Mouse (Mus musculus) bone marrow macrophage, adult 2 months (primary cell): ENCODE results near the gene Slc25a13.
"Not testable (repeated sequence)": the region's sequence is repeated elsewhere in the genome, so short reads cannot be mapped to it uniquely, and the experiment has no call there.

Experiments used
- CTCF ChIP-seq: IDR thresholded peaks from 2 replicates; pipeline ENCODE4 v1.5.1; 2012; ENCODE audit warnings: low read depth, mild to moderate bottlenecking, low read length, moderate library complexity
- POLR2A ChIP-seq: IDR thresholded peaks from 2 replicates; pipeline ENCODE4 v1.6.1; 2012; ENCODE audit warnings: mild to moderate bottlenecking, low read depth, low read length, borderline replicate concordance

- not testable (repeated sequence) for TF ChIP-seq CTCF, POLR2A
Observed at GRCm38 (mm10) chr6:6178341-6178740, 38.6 kb downstream of the Slc25a13 start.
